Mouse (Mus musculus): ENCODE measurements around the gene Angel1.

DNA sequence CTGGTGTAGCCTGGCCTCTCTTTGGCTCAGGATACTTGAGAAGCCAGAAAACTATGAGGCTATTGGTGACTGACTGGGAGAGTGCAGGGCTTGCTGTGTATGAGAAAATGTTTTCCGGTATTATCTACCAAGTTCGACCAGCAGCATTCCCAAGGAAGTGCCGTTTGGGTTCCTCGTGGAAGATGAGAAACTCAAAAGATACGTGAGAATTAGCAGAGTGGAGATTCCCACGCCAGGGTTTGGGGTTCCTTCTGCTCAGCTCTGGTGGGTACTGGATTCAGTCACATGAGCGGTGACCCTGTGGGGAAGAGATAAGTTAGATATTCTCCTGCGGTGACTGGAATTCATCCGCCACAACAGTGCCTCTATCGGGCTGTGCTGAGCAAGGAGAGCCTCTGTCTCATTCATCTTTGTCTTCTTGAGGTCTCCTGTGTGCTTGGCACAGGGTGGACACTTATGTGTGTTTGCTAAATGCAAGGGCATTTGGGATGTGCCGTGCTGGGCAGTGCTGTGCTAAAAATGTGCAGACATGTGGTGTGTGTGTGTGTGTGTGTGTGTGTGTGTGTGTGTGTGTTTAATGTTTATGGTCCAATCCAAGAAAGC lies 45.6 kb downstream of the Angel1 start:
- TF ChIP-seq TAL1 (IDR thresholded peaks at IDR 0.05; ENCODE audit: low read length), result no peak
- no peak for TF ChIP-seq GATA1 (IDR thresholded peaks at IDR 0.05; ENCODE audit: low read depth, low read length)
- TF ChIP-seq E2F4 (IDR thresholded peaks at IDR 0.05; ENCODE audit: borderline replicate concordance, low read depth, low read length), result no peak
- no peak for TF ChIP-seq POLR2A (IDR thresholded peaks at IDR 0.05; ENCODE audit: control insufficient read depth in 1 of 2, insufficient read depth in 1 of 2, low read depth in 1 of 2, low read length in 2 of 2, poor library complexity in 1 of 2)
- TF ChIP-seq USF2 (IDR thresholded peaks at IDR 0.05; ENCODE audit: borderline replicate concordance in 1 of 2, insufficient read depth in 1 of 2, low read depth in 1 of 2, low read length in 2 of 2), result no peak
- no peak for TF ChIP-seq CTCF (IDR thresholded peaks at IDR 0.05 in 2 of 3, conservative IDR thresholded peaks at IDR 0.05 in 1 of 3; ENCODE audit: control insufficient read depth in 1 of 3, insufficient read depth in 1 of 3, low read depth in 2 of 3, low read length in 3 of 3, poor library complexity in 1 of 3, severe bottlenecking in 1 of 3)
- TF ChIP-seq EP300 (IDR thresholded peaks at IDR 0.05; ENCODE audit: low read depth in 1 of 2, low read length in 2 of 2), result no peak

Data from MEL (cell line).